Mouse (Mus musculus): ENCODE data around the gene Zfp985.
"Not testable (repeated sequence)": the region's sequence is repeated elsewhere in the genome, so short reads cannot be mapped to it uniquely, and the experiment has no call there.

Zfp985 gene

DNA sequence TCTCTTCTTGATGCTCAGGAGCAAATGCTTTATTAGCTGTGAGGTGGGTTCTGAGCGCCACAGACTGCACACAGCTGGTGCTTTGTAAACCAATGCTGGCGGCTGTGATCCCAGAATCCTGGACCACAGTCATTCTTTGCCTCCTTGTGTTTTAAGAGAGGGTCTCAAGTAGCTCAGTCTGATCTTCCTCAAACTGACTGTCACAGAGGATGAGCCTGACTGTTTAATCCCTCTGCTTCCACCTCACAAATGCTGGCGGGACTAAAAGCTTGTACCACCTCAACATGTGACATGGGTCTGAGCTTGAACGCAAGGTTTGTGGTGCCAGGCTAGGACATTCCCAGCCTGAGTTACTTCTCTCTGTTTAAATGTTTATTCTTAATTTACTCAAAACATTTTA, 52.4 kb downstream of the Zfp985 start:
- no peak for DNase-seq

- DNase-seq = not testable (repeated sequence)
These were observed 53.4 kb downstream of the Zfp985 start for GRCm38 (mm10) chr4:147606511-147606910.

DNA sequence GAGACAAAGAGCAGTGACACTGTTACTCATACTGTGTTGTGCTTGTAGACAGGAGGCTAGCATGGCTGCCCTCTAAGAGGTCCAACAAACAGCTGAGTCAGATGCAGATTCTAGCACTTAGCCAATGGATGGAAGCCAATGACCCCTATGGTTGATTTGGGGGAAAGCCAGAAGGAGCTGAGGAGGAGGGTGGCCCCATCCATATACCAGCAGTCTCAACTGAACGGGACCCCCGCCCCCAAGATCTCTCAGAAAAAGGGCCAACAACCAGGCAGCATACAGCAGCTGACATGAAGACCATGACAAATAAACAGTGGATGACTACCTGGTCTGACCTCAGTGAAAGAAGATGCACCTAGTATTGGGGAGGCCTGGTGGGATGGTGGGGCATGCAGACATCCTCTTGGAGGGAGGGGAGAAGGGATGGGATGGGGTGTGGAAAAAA, 80.8 kb downstream of the Zfp985 start:
- DNase-seq = not testable (repeated sequence)
